Mouse (Mus musculus): ENCODE data around the gene Tcf12.

DNA sequence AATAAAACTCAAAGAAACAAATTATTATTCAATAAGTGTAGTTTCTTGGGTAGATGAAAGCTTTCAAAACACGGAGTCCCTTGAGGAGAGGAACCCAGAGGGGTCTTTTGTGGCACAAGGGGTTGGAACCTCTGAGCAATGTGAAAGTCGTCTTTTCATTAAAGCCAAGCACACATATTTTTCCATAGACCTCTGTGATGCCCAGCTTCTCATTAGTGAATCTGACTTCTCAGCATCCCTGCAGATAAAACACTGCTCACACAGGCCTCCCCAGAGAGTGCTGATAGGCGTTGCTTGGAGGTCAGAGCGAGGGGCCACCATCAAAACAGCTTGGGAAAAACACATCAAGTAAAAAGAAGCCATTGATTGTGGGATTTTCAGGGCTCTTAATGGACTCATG is 298.8 kb downstream of the Tcf12 start:
- TF ChIP-seq CTCF (IDR thresholded peaks at IDR 0.05; ENCODE audit: borderline replicate concordance, insufficient read depth, low read length) (no peak), POLR2A (IDR thresholded peaks at IDR 0.05; ENCODE audit: low read depth, low read length) (no peak)
